In genomic region chr12:105962103-105963011, GRCm38 (mm10) we compare ENCODE assay signal across 8 mouse cellular contexts. TPM values are rescaled to one million over a fixed set of nuclear protein-coding genes. Genes with fewer than 3 reads are reported as not detected.
A peak's percentile ranks its signal among the peaks of the same experiment; 100 is the strongest.
DNase-seq lines count a peak whose midpoint lies in the region; ATAC-seq and TF ChIP-seq lines count a peak whose summit lies in the region.

No protein-coding gene starts in this region.

- TF ChIP-seq CTCF in bone marrow, adult 2 months (IDR thresholded peaks at IDR 0.05; ENCODE audit: control insufficient read depth, insufficient read depth, low read length) = peak; percentile 96

- H3K9me3 ChIP-seq in embryonic facial prominence, embryonic 14.5 days (ENCODE audit: control insufficient read depth, low read length) = no peaks in the 10 kb centered on the region
- no peaks in the 10 kb centered on the region for H3K9me3 ChIP-seq in limb, embryonic 12.5 days
- H3K9me3 ChIP-seq in midbrain, embryonic 14.5 days (ENCODE audit: control insufficient read depth, low read length) = no peaks in the 10 kb centered on the region

- peak overlapping the region; percentile 51 for H3K9ac ChIP-seq in embryonic facial prominence, embryonic 14.5 days (ENCODE audit: low read depth, low read length)
- H3K9ac ChIP-seq in limb, embryonic 12.5 days (replicated peaks) = peak overlapping the region; percentile 45; the same call in 1 of the 2 replicates
- H3K9ac ChIP-seq in midbrain, embryonic 14.5 days (replicated peaks; ENCODE audit: low read length) = peak overlapping the region; percentile 49; the same call in 1 of the 2 replicates

- peak; percentile 90 for DNase-seq in A20 (ENCODE audit: low read depth, low spot score)
- peak; percentile 91 for DNase-seq in embryonic facial prominence, embryonic 14.5 days (ENCODE audit: low spot score)
- DNase-seq in heart, adult 8-10 months (ENCODE audit: low spot score) = peak; percentile 84
- peak; percentile 70 to 87 for DNase-seq in kidney, adult 8-10 months
- peak; percentile 96 for DNase-seq in midbrain, embryonic 14.5 days
- DNase-seq in spleen, adult 12 weeks (ENCODE audit: low spot score) = peak; percentile 69

- H3K27me3 ChIP-seq in embryonic facial prominence, embryonic 14.5 days (replicated peaks; ENCODE audit: control insufficient read depth, insufficient read depth, low read length) = peaks cover 24% of the 10 kb centered on the region
- H3K27me3 ChIP-seq in limb, embryonic 12.5 days = peaks cover 75% of the 10 kb centered on the region
- H3K27me3 ChIP-seq in midbrain, embryonic 14.5 days (ENCODE audit: control insufficient read depth, insufficient read depth, low read length) = 0 out of 2 replicates have a peak, but pooled peaks cover 4% of the 10 kb centered on the region

- H3K27ac ChIP-seq in bone marrow, adult 2 months (ENCODE audit: control insufficient read depth, insufficient read depth, low read depth, low read length, poor library complexity) = peak overlapping the region; percentile 20; the same call in 1 of the 2 replicates
- no peak overlapping the region for H3K27ac ChIP-seq in embryonic facial prominence, embryonic 14.5 days (replicated peaks; ENCODE audit: low read depth, low read length)
- H3K27ac ChIP-seq in limb, embryonic 12.5 days = no peak overlapping the region
- H3K27ac ChIP-seq in midbrain, embryonic 14.5 days (replicated peaks; ENCODE audit: low read depth, low read length) = peak overlapping the region; percentile 45; the same call in 1 of the 2 replicates

- ATAC-seq in embryonic facial prominence, embryonic 14.5 days (ENCODE audit: low read depth) = peak; percentile 97
- ATAC-seq in limb, embryonic 12.5 days (ENCODE audit: insufficient number of reproducible peaks, insufficient read depth, low FRiP score, low TSS enrichment, low read depth) = peak; percentile 94
- ATAC-seq in midbrain, embryonic 14.5 days (ENCODE audit: low FRiP score, low TSS enrichment) = peak; percentile 91

- 2% methylated on average over 36 of the region's 37 CpGs for WGBS in bone marrow, adult 2 months
- 2% methylated on average over 37 of the region's 37 CpGs for WGBS in embryonic facial prominence, embryonic 14.5 days
- 1% methylated on average over 33 of the region's 37 CpGs for WGBS in limb, embryonic 12.5 days
- under 1% methylated on average over 37 of the region's 37 CpGs for WGBS in midbrain, embryonic 14.5 days

- no peaks in the 10 kb centered on the region for H3K36me3 ChIP-seq in embryonic facial prominence, embryonic 14.5 days (ENCODE audit: control insufficient read depth, insufficient read depth, low read length)
- no peaks in the 10 kb centered on the region for H3K36me3 ChIP-seq in limb, embryonic 12.5 days
- no peaks in the 10 kb centered on the region for H3K36me3 ChIP-seq in midbrain, embryonic 14.5 days (ENCODE audit: control insufficient read depth, insufficient read depth, low read length)

- peak overlapping the region; percentile 97 for H3K4me3 ChIP-seq in bone marrow, adult 2 months (replicated peaks; ENCODE audit: control insufficient read depth, low read depth, low read length)
- peak overlapping the region; percentile 41 for H3K4me3 ChIP-seq in embryonic facial prominence, embryonic 14.5 days (ENCODE audit: low read depth, low read length)
- H3K4me3 ChIP-seq in limb, embryonic 12.5 days (replicated peaks) = peak overlapping the region; percentile 47
- peak overlapping the region; percentile 40 for H3K4me3 ChIP-seq in midbrain, embryonic 14.5 days (replicated peaks; ENCODE audit: low read depth, low read length)

- no peaks in the 10 kb centered on the region; the same call in 1 of the 2 replicates for H3K4me1 ChIP-seq in bone marrow, adult 2 months (ENCODE audit: control insufficient read depth, insufficient read depth, low read length)
- peaks cover 3% of the 10 kb centered on the region; the same call in 1 of the 2 replicates for H3K4me1 ChIP-seq in embryonic facial prominence, embryonic 14.5 days (ENCODE audit: control insufficient read depth, insufficient read depth, low read length)
- H3K4me1 ChIP-seq in limb, embryonic 12.5 days (replicated peaks) = peaks cover 21% of the 10 kb centered on the region
- H3K4me1 ChIP-seq in midbrain, embryonic 14.5 days (ENCODE audit: control insufficient read depth, insufficient read depth, low read length) = peaks cover 20% of the 10 kb centered on the region

- H3K4me2 ChIP-seq in embryonic facial prominence, embryonic 14.5 days (ENCODE audit: low read depth, low read length) = peak overlapping the region; percentile 76
- peak overlapping the region; percentile 86 for H3K4me2 ChIP-seq in limb, embryonic 12.5 days
- H3K4me2 ChIP-seq in midbrain, embryonic 14.5 days (ENCODE audit: low read length) = peak overlapping the region; percentile 86

- TF ChIP-seq POLR2A in bone marrow, adult 2 months (IDR thresholded peaks at IDR 0.05; ENCODE audit: borderline replicate concordance, control insufficient read depth, low read depth, low read length) = peak; percentile 45; the same call in 1 of the 2 replicates

RNA-seq across cellular contexts. Expression of gene Vrk1, which starts 47.7 kb away (rescaled TPM):
- polyA plus RNA-seq in bone marrow, adult 2 months (2011; ENCODE audit: insufficient read depth, insufficient read length, low replicate concordance, missing spikeins) = 57.4 and 65.8 TPM in 2 replicates
- polyA plus RNA-seq in embryonic facial prominence, embryonic 14.5 days (2014; fragmentation: Nextera tagmentation; extraction: Ambion mirVana) = 44.2 and 54.7 TPM in 2 replicates
- total RNA-seq in heart, adult 8-10 months (2022) = 1 to 10 TPM; 6.9 to 9.5 (median 8.2) TPM
- 89.2 and 91.6 TPM in 2 replicates for polyA plus RNA-seq in limb, embryonic 12.5 days (2016; fragmentation: Nextera tagmentation; extraction: Ambion mirVana)
- polyA plus RNA-seq in midbrain, embryonic 14.5 days (2014; fragmentation: Nextera tagmentation; extraction: Ambion mirVana) = 34.2 and 42.3 TPM in 2 replicates

Comparison
In these comparisons a context has a peak if more than half of its experiments do, and no peak if none do; other contexts are left out.
1. H3K27ac ChIP-seq: peak in bone marrow, adult 2 months (single experiment) and midbrain, embryonic 14.5 days (single experiment); none in embryonic facial prominence, embryonic 14.5 days (single experiment) and limb, embryonic 12.5 days (single experiment).
2. H3K4me3 ChIP-seq: peak in every context shown above with its lines; median percentile 97 in bone marrow, adult 2 months; 47 in limb, embryonic 12.5 days; 41 in embryonic facial prominence, embryonic 14.5 days; 40 in midbrain, embryonic 14.5 days.
3. Peak in every context shown above with its lines, with median percentiles within 50 percentile points of each other: DNase-seq, ATAC-seq, H3K4me2 ChIP-seq and H3K9ac ChIP-seq.